Mouse (Mus musculus) thymus, adult 2 months (tissue): ENCODE data around the gene Slc6a6. TPM values are rescaled to one million over a fixed set of nuclear protein-coding genes. Genes with fewer than 3 reads are reported as not detected.

Source experiments
- DNase-seq: peaks from one replicate; pipeline ENCODE4 v3.0.0; 2021
- H3K27ac ChIP-seq: fragments of 200-500 bp; 2 replicates; pipeline ENCODE4 v1.5.1; 2012; ENCODE audit warnings: low read length, control low read depth; ENCODE audit not compliant: control insufficient read depth, insufficient read depth
- H3K27me3 ChIP-seq: fragments of 200-500 bp; 2 replicates; pipeline ENCODE4 v1.6.1; 2012; ENCODE audit warnings: mild to moderate bottlenecking, low read length, moderate library complexity, mixed read lengths; ENCODE audit not compliant: control insufficient read depth, insufficient read depth
- H3K36me3 ChIP-seq: fragments of 200-500 bp; 2 replicates; pipeline ENCODE4 v1.6.1; 2012; ENCODE audit warnings: mild to moderate bottlenecking, low read length, moderate library complexity; ENCODE audit not compliant: control insufficient read depth, insufficient read depth
- H3K4me1 ChIP-seq: fragments of 200-500 bp; replicated peaks from 2 replicates; pipeline ENCODE4 v1.6.1; 2012; ENCODE audit warnings: low read length; ENCODE audit not compliant: control insufficient read depth, insufficient read depth
- H3K4me3 ChIP-seq: fragments of 200-500 bp; 2 replicates; pipeline ENCODE4 v1.5.1; 2012; ENCODE audit warnings: mild to moderate bottlenecking, low read length, control low read depth, moderate library complexity; ENCODE audit not compliant: control insufficient read depth, insufficient read depth
- CTCF ChIP-seq: fragments of 200-500 bp; IDR thresholded peaks from 2 replicates; pipeline ENCODE4 v1.5.1; 2012; ENCODE audit warnings: mild to moderate bottlenecking, control low read depth, low read length, moderate library complexity, borderline replicate concordance; ENCODE audit not compliant: control insufficient read depth, poor library complexity, insufficient read depth; ENCODE audit errors: extremely low read depth
- POLR2A ChIP-seq: fragments of 200-500 bp; IDR thresholded peaks from 2 replicates; pipeline ENCODE4 v1.6.1; 2012; ENCODE audit warnings: mild to moderate bottlenecking, low read length, control low read depth, moderate library complexity; ENCODE audit not compliant: control insufficient read depth, poor library complexity, insufficient read depth; ENCODE audit errors: extremely low read depth
- WGBS: fragments of 180-500 bp; shearing (Covaris S2); methylation state at CpG from one replicate; pipeline ENCODE4 v1.1.7; 2018; 5-methylcytosine and 5-hydroxymethylcytosine counted together
- polyA plus RNA-seq: library from polyadenylated mRNA; depleted of rRNA; stranded (reverse); fragments of >200 nt; gene quantifications from 2 replicates; pipeline ENCODE4 v1.2.3, GENCODE M21; 2012

Gene Slc6a6
- polyA plus RNA-seq, 1 experiment = 141 TPM

DNA sequence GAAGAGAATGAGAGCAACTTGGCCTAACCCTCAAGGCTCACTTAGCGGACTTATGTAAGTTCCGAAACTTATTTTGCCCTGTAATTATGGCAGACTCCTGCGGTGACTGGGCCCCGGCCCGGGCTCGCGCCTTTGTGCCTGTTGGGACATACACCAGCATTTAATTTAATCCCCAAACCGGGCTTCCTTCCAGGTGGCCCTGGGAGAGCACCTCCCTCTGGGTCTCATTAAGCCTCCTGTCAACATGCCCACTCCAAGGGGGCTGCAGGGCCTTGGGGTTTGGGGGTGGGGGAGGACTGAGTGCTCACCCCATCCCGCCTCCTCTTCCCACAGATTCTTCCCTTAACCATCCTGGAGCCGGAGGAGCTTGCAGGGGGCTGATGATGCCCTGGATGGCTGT, 37.8 kb upstream of the Slc6a6 start:
- Histone ChIP-seq H3K4me3 (no peak overlapping the region), H3K4me1 (no peaks in the 10 kb centered on the region), H3K36me3 (no peaks in the 10 kb centered on the region), H3K27me3 (no peaks in the 10 kb centered on the region), H3K27ac (no peak overlapping the region)
- TF ChIP-seq CTCF = no peak
- no peak for TF ChIP-seq POLR2A
- 93% methylated on average over 10 of the region's 10 CpGs for WGBS
- DNase-seq = no peak

DNA sequence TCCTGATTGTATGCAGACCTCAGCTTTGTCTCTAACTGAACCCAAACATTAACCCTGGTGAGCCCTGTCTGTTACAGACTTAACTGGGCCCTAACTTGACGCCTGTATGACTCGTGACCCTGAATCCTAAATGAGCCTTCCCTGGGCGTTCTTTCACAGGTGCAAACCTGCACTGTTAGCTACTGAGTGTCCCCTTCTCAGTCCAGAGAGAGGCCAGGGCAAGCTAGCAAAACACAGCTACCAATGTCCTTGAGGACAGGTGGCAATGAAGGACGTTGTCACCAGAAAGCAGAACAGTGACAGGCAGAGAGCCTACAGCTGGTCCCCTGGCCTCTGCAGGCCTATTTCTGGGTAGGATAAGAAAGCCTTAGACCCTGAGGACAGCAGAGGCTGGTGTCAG, 37.0 kb upstream of the Slc6a6 start:
- Histone ChIP-seq H3K27me3 (no peaks in the 10 kb centered on the region), H3K27ac (no peak overlapping the region), H3K36me3 (no peaks in the 10 kb centered on the region), H3K4me1 (no peaks in the 10 kb centered on the region), H3K4me3 (no peak overlapping the region)
- TF ChIP-seq CTCF = no peak
- TF ChIP-seq POLR2A = no peak
- no peak for DNase-seq
- 91% methylated on average over 4 of the region's 4 CpGs for WGBS

DNA sequence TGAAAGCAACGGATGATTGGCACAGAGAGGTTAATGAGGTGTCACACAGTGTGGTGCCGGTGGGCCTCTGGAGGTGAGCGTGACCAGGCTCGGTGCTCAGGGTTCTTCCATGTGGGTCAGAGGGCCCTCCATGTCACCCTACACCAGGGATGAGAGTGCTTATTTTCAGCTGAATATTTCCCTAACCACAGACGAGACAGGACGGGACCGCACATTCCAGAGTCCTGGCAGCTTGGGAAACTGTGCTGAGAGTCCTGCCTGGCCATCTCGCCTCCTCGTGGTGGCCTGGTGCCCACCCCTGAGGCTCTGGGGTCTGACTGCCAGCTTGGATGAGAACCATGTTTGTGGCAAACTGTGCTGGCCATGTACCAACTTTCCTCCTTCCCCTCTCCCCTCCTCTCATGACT, 36.5 kb upstream of the Slc6a6 start:
- no peak for TF ChIP-seq CTCF
- no peak for TF ChIP-seq POLR2A
- Histone ChIP-seq H3K4me3 (no peak overlapping the region), H3K27ac (no peak overlapping the region), H3K4me1 (no peaks in the 10 kb centered on the region), H3K27me3 (no peaks in the 10 kb centered on the region), H3K36me3 (no peaks in the 10 kb centered on the region)
- 86% methylated on average over 9 of the region's 9 CpGs for WGBS
- no peak for DNase-seq

DNA sequence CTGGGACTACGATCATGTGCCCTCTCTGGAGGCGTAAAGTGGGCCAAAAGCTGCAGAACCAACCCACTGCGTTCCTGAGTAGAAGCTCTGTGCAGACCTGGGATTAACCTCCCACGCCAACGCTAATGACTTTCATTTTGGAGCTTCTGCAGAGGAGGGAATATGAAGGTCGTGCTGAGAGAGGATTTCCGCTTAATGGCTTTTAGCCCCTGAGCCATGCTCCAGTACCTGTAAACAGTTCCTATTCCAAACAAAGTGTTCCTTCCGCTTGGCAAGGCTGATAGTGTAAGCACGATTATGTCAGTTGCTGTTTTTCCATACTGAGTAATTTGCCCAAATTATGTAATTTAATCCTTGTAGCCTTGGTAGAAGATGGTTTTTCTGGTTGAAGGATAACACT, 33.6 kb upstream of the Slc6a6 start:
- no peaks in the 10 kb centered on the region for H3K36me3 ChIP-seq

DNA sequence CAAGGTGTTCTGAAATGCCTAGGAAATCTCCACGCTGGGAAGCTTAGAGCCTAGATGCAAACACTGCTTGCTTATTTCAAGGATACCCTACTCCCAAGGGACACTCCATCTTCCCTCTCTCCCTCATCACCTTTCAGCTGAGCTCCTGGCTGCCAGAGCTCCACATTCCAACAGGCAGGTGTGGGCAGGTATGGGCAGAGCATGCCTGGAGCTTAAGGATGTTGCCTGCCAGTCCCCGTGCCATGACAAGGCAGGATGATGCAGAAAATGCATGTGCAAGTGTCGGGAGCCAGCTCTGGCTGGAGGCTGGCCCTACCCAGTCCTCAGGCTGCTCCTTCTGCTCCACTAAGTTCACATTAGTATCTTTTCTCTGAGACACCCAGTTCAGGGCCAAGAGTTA, 31.6 kb upstream of the Slc6a6 start:
- Histone ChIP-seq H3K4me3 (no peak overlapping the region), H3K4me1 (no peaks in the 10 kb centered on the region), H3K27me3 (no peaks in the 10 kb centered on the region), H3K27ac (no peak overlapping the region), H3K36me3 (no peaks in the 10 kb centered on the region)
- TF ChIP-seq CTCF (no peak), POLR2A (no peak)
- DNase-seq = no peak
- 94% methylated on average over 3 of the region's 3 CpGs for WGBS

More for the DNA sequence above, 33.6 kb upstream of the Slc6a6 start:
- no peak overlapping the region for H3K4me3 ChIP-seq
- H3K27me3 ChIP-seq = no peaks in the 10 kb centered on the region
- DNase-seq = no peak
- no peak overlapping the region for H3K27ac ChIP-seq
- TF ChIP-seq CTCF (no peak), POLR2A (no peak)
- WGBS = 95% methylated on average over 9 of the region's 9 CpGs
- no peaks in the 10 kb centered on the region for H3K4me1 ChIP-seq

DNA sequence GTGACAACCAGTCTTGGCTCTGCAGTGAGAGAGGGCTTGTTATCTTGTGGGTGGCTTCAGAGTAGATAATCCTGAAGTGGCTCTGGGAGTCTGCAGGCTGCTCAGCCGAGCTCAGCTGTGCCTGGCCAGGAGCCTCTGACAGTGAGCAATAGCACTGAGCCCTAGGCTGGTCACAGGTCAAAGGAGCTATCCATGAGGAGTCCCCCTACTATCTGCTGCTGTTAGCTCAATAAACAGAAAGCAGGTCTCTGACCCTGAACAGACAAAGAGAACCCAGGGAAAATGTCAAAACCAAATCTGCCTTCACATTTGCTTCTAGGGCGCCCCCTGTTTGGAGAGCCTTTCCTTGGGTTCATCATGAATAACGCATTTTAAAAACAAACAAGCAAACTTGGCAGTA, 28.6 kb upstream of the Slc6a6 start:
- Histone ChIP-seq H3K27me3 (no peaks in the 10 kb centered on the region), H3K36me3 (no peaks in the 10 kb centered on the region), H3K4me1 (peaks cover 8% of the 10 kb centered on the region), H3K27ac (no peak overlapping the region), H3K4me3 (no peak overlapping the region)
- 96% methylated on average over 3 of the region's 3 CpGs for WGBS
- no peak for DNase-seq
- no peak for TF ChIP-seq POLR2A
- no peak for TF ChIP-seq CTCF

DNA sequence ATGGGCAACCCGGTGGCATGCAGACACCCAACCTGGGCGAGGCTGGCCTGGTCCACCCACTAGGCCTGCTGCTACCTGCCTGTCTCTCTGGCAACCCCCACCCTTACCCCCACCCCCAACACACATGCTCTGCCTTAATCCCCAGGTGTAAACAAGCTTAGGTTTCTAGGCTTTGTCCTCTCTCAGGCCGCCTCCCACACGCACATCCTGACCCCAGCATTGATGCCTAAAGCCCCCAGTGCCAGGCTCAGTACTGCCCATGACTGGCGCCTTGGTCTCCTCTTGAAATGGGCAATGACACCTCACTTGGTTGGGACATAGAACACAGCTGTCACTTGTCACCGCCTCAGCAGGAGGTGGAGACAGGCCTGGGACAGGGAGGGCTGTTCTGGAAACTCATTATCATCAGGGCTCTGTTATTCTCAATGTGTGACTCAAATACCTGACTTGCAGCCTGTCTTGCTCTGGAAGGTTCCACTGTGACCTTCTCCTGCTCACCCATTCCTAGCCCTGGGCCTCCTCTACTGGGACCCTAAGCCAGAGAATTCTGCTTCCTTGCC, 27.9 kb upstream of the Slc6a6 start:
- no peaks in the 10 kb centered on the region for H3K27me3 ChIP-seq
- no peak overlapping the region for H3K27ac ChIP-seq
- H3K36me3 ChIP-seq = no peaks in the 10 kb centered on the region
- H3K4me1 ChIP-seq = peaks cover 10% of the 10 kb centered on the region
- H3K4me3 ChIP-seq = no peak overlapping the region
- no peak for DNase-seq
- TF ChIP-seq CTCF (no peak), POLR2A (no peak)
- 94% methylated on average over 6 of the region's 6 CpGs for WGBS
